Mouse (Mus musculus) megakaryocyte, embryonic 14.5 days (primary cell): ENCODE measurements around the gene Gm21541.
"Not testable (repeated sequence)": the region's sequence is repeated elsewhere in the genome, so short reads cannot be mapped to it uniquely, and the experiment has no call there.

Experiments used
- FLI1 ChIP-seq: IDR thresholded peaks from 2 replicates; pipeline ENCODE4 v1.6.1; 2012; ENCODE audit warnings: low read length, inconsistent platforms, mixed read lengths
- GATA1 ChIP-seq: IDR thresholded peaks from 3 replicates; pipeline ENCODE4 v1.6.1; 2012; ENCODE audit warnings: mixed read lengths, low read length, inconsistent platforms, borderline replicate concordance

DNA sequence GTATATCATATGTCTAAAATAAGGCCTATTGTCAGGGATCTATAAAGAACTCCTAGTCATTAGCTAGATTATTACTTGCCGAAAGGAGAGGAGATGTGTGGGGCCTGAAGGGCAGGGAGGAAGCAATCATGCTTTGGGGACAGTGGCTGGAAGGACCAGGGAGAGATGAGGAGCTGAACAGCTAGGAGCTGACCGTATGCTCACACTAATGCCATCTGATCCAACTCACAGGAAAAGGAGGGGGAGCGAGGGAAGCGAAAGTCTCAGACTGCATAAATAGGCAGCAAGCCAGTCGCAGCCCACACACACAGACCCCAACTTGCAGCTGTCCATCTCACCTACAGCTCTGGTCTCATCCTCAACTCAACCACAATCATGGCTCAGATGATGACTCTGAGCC, at the start of gene Gm21541:
- not testable (repeated sequence) for TF ChIP-seq GATA1, FLI1
